Mouse (Mus musculus): Measurements from ENCODE around the gene 4933428G20Rik. TPM values are rescaled to one million over a fixed set of nuclear protein-coding genes. Genes with fewer than 3 reads are reported as not detected.
A peak's percentile ranks its signal among the peaks of the same experiment; 100 is the strongest.

Gene 4933428G20Rik
- polyA plus RNA-seq, 1 experiment from 2014 or later = 0.10 TPM

GRCm38 (mm10) chr11:97533653-97534052, 33.5 kb upstream of the 4933428G20Rik start:
- ATAC-seq = no peak

GRCm38 (mm10) chr11:97532950-97533582, 32.9 kb upstream of the 4933428G20Rik start:
- 3% methylated on average over 20 of the region's 20 CpGs for WGBS
- Histone ChIP-seq H3K9ac (ENCODE audit: low read depth, low read length) (no peak overlapping the region), H3K4me3 (ENCODE audit: low read depth, low read length) (0 out of 2 replicates have a peak overlapping the region, but pooled peaks have one; percentile 7), H3K27me3 (replicated peaks; ENCODE audit: control insufficient read depth, insufficient read depth, low read length) (peaks cover 68% of the 10 kb centered on the region), H3K4me1 (replicated peaks; ENCODE audit: control insufficient read depth, insufficient read depth, low read length) (0 out of 2 replicates have a peak, but pooled peaks cover 4% of the 10 kb centered on the region), H3K4me2 (replicated peaks; ENCODE audit: low read depth) (peak overlapping the region; percentile 51), H3K9me3 (ENCODE audit: control insufficient read depth) (no peaks in the 10 kb centered on the region), H3K36me3 (ENCODE audit: control insufficient read depth, insufficient read depth) (no peaks in the 10 kb centered on the region), H3K27ac (ENCODE audit: low read depth, low read length) (no peak overlapping the region)
- ATAC-seq = no peak
- no peak for TF ChIP-seq CTCF (IDR thresholded peaks at IDR 0.05; ENCODE audit: low read depth)

More at GRCm38 (mm10) chr11:97533653-97534052, 33.5 kb upstream of the 4933428G20Rik start:
- Histone ChIP-seq H3K27me3 (replicated peaks; ENCODE audit: control insufficient read depth, insufficient read depth, low read length) (peaks cover 70% of the 10 kb centered on the region), H3K9ac (ENCODE audit: low read depth, low read length) (no peak overlapping the region), H3K4me2 (replicated peaks; ENCODE audit: low read depth) (no peak overlapping the region), H3K36me3 (ENCODE audit: control insufficient read depth, insufficient read depth) (no peaks in the 10 kb centered on the region), H3K27ac (ENCODE audit: low read depth, low read length) (no peak overlapping the region), H3K4me3 (ENCODE audit: low read depth, low read length) (no peak overlapping the region), H3K9me3 (ENCODE audit: control insufficient read depth) (no peaks in the 10 kb centered on the region), H3K4me1 (replicated peaks; ENCODE audit: control insufficient read depth, insufficient read depth, low read length) (0 out of 2 replicates have a peak, but pooled peaks cover 1% of the 10 kb centered on the region)
- no peak for TF ChIP-seq CTCF (IDR thresholded peaks at IDR 0.05; ENCODE audit: low read depth)
- WGBS = 34% methylated on average over 7 of the region's 7 CpGs

GRCm38 (mm10) chr11:97532354-97532753, 32.2 kb upstream of the 4933428G20Rik start:
- H3K36me3 ChIP-seq (ENCODE audit: control insufficient read depth, insufficient read depth) = no peaks in the 10 kb centered on the region
- H3K9me3 ChIP-seq (ENCODE audit: control insufficient read depth) = no peaks in the 10 kb centered on the region
- no peak overlapping the region for H3K4me3 ChIP-seq (ENCODE audit: low read depth, low read length)
- no peak for ATAC-seq
- no peak overlapping the region for H3K27ac ChIP-seq (ENCODE audit: low read depth, low read length)
- no peak for TF ChIP-seq CTCF (IDR thresholded peaks at IDR 0.05; ENCODE audit: low read depth)
- 0 out of 2 replicates have a peak, but pooled peaks cover 4% of the 10 kb centered on the region for H3K4me1 ChIP-seq (replicated peaks; ENCODE audit: control insufficient read depth, insufficient read depth, low read length)
- H3K9ac ChIP-seq (ENCODE audit: low read depth, low read length) = no peak overlapping the region
- WGBS = 15% methylated on average over 8 of the region's 8 CpGs
- peak overlapping the region; percentile 84 for H3K4me2 ChIP-seq (replicated peaks; ENCODE audit: low read depth)
- H3K27me3 ChIP-seq (replicated peaks; ENCODE audit: control insufficient read depth, insufficient read depth, low read length) = peaks cover 61% of the 10 kb centered on the region

- H3K27me3 ChIP-seq (replicated peaks; ENCODE audit: control insufficient read depth, insufficient read depth, low read length) = peaks cover 54% of the 10 kb centered on the region
- no peak overlapping the region for H3K27ac ChIP-seq (ENCODE audit: low read depth, low read length)
- peak overlapping the region; percentile 39 for H3K4me3 ChIP-seq (ENCODE audit: low read depth, low read length)
- peak; percentile 100 for TF ChIP-seq CTCF (IDR thresholded peaks at IDR 0.05; ENCODE audit: low read depth)
- 7% methylated on average over 46 of the region's 46 CpGs for WGBS
- ATAC-seq = peak; percentile 46
- H3K9ac ChIP-seq (ENCODE audit: low read depth, low read length) = no peak overlapping the region
- 0 out of 2 replicates have a peak, but pooled peaks cover 4% of the 10 kb centered on the region for H3K4me1 ChIP-seq (replicated peaks; ENCODE audit: control insufficient read depth, insufficient read depth, low read length)
- H3K4me2 ChIP-seq (replicated peaks; ENCODE audit: low read depth) = peak overlapping the region; percentile 84
- no peaks in the 10 kb centered on the region for H3K36me3 ChIP-seq (ENCODE audit: control insufficient read depth, insufficient read depth)
- H3K9me3 ChIP-seq (ENCODE audit: control insufficient read depth) = no peaks in the 10 kb centered on the region
Observed at GRCm38 (mm10) chr11:97531381-97532260, 31.5 kb upstream of the 4933428G20Rik start.

GRCm38 (mm10) chr11:97530961-97531360, 30.8 kb upstream of the 4933428G20Rik start:
- Histone ChIP-seq H3K27ac (ENCODE audit: low read depth, low read length) (no peak overlapping the region), H3K9ac (ENCODE audit: low read depth, low read length) (no peak overlapping the region), H3K4me1 (replicated peaks; ENCODE audit: control insufficient read depth, insufficient read depth, low read length) (0 out of 2 replicates have a peak, but pooled peaks cover 4% of the 10 kb centered on the region), H3K4me2 (replicated peaks; ENCODE audit: low read depth) (no peak overlapping the region), H3K27me3 (replicated peaks; ENCODE audit: control insufficient read depth, insufficient read depth, low read length) (peaks cover 47% of the 10 kb centered on the region), H3K36me3 (ENCODE audit: control insufficient read depth, insufficient read depth) (no peaks in the 10 kb centered on the region), H3K4me3 (ENCODE audit: low read depth, low read length) (no peak overlapping the region), H3K9me3 (ENCODE audit: control insufficient read depth) (no peaks in the 10 kb centered on the region)
- TF ChIP-seq CTCF (IDR thresholded peaks at IDR 0.05; ENCODE audit: low read depth) = no peak
- 72% methylated on average over 5 of the region's 5 CpGs for WGBS
- no peak for ATAC-seq

GRCm38 (mm10) chr11:97530069-97530468, 29.9 kb upstream of the 4933428G20Rik start:
- Histone ChIP-seq H3K4me2 (replicated peaks; ENCODE audit: low read depth) (no peak overlapping the region), H3K27me3 (replicated peaks; ENCODE audit: control insufficient read depth, insufficient read depth, low read length) (peaks cover 38% of the 10 kb centered on the region), H3K4me3 (ENCODE audit: low read depth, low read length) (no peak overlapping the region), H3K36me3 (ENCODE audit: control insufficient read depth, insufficient read depth) (no peaks in the 10 kb centered on the region), H3K4me1 (replicated peaks; ENCODE audit: control insufficient read depth, insufficient read depth, low read length) (0 out of 2 replicates have a peak, but pooled peaks cover 4% of the 10 kb centered on the region), H3K9ac (ENCODE audit: low read depth, low read length) (no peak overlapping the region), H3K9me3 (ENCODE audit: control insufficient read depth) (no peaks in the 10 kb centered on the region), H3K27ac (ENCODE audit: low read depth, low read length) (no peak overlapping the region)
- TF ChIP-seq CTCF (IDR thresholded peaks at IDR 0.05; ENCODE audit: low read depth) = no peak
- ATAC-seq = no peak
- 82% methylated on average over 6 of the region's 6 CpGs for WGBS

All from intestine, postnatal 0 days (tissue).